Mouse (Mus musculus) heart, postnatal 0 days (tissue): ENCODE data around the gene Lingo4. TPM values are rescaled to one million over a fixed set of nuclear protein-coding genes. Genes with fewer than 3 reads are reported as not detected.

ENCODE experiments used
- ATAC-seq: fragments of 200-750 bp; cut with Nextera tagmentation; 2 replicates; pipeline ENCODE4 v1.8.0; 2017; ENCODE audit warnings: low read depth, moderate number of reproducible peaks, moderate library complexity; ENCODE audit not compliant: insufficient read depth
- DNase-seq: peaks from one replicate; pipeline ENCODE4 v3.0.0-alpha.2; 2016; ENCODE audit warnings: low spot score
- H3K27ac ChIP-seq: fragments of 300-500 bp; sonication (generic); 2 replicates; pipeline ENCODE4 v1.5.1; 2014; ENCODE audit warnings: low read depth, mild to moderate bottlenecking
- H3K27me3 ChIP-seq: fragments of 300-500 bp; sonication (generic); 2 replicates; pipeline ENCODE4 v1.6.1; 2014; ENCODE audit warnings: low read length, mixed read lengths; ENCODE audit not compliant: control insufficient read depth, insufficient read depth
- H3K36me3 ChIP-seq: fragments of 300-500 bp; sonication (generic); replicated peaks from 2 replicates; pipeline ENCODE4 v1.6.1; 2014; ENCODE audit warnings: low read length, mixed read lengths; ENCODE audit not compliant: control insufficient read depth, insufficient read depth
- H3K4me1 ChIP-seq: fragments of 300-500 bp; sonication (generic); 2 replicates; pipeline ENCODE4 v1.6.1; 2014; ENCODE audit warnings: antibody characterized with exemption; ENCODE audit not compliant: control insufficient read depth, insufficient read depth
- H3K4me2 ChIP-seq: fragments of 300-500 bp; sonication (generic); 2 replicates; pipeline ENCODE4 v1.6.1; 2014; ENCODE audit warnings: low read depth, mild to moderate bottlenecking, low read length, moderate library complexity
- H3K4me3 ChIP-seq: fragments of 300-500 bp; sonication (generic); 2 replicates; pipeline ENCODE4 v1.5.1; 2014; ENCODE audit warnings: low read depth, low read length
- H3K9ac ChIP-seq: fragments of 300-500 bp; sonication (generic); replicated peaks from 2 replicates; pipeline ENCODE4 v1.6.1; 2014; ENCODE audit warnings: low read depth, low read length, mixed read lengths
- H3K9me3 ChIP-seq: fragments of 300-500 bp; sonication (generic); replicated peaks from 2 replicates; pipeline ENCODE4 v1.6.1; 2016; ENCODE audit warnings: low read length; ENCODE audit not compliant: control insufficient read depth
- CTCF ChIP-seq: IDR thresholded peaks from 2 replicates; pipeline ENCODE4 v1.5.1; 2016; ENCODE audit warnings: antibody characterized with exemption, control low read depth, low read depth
- EP300 ChIP-seq: IDR thresholded peaks from 2 replicates; pipeline ENCODE4 v1.6.1; 2016; ENCODE audit warnings: antibody characterized with exemption, low read depth
- WGBS: fragments of 180-500 bp; shearing (Covaris S2); extraction: QIAGEN DNeasy Blood & Tissue Kit; methylation state at CpG from one replicate; pipeline ENCODE4 v1.1.7; 2014; 5-methylcytosine and 5-hydroxymethylcytosine counted together
- polyA plus RNA-seq: library from polyadenylated mRNA; unstranded; fragments of >200 nt; fragmentation: Nextera tagmentation; extraction: Ambion mirVana; gene quantifications from 2 replicates; pipeline ENCODE4 v1.2.1, GENCODE M21; 2015
- total RNA-seq: library from RNA; depleted of rRNA; stranded (reverse); fragments of >200 nt; gene quantifications from 2 replicates; pipeline ENCODE4 v1.2.3, GENCODE M21; 2014; ENCODE audit warnings: low replicate concordance; rRNA removed

The Lingo4 gene
- total RNA-seq (not detected in 2 replicates), polyA plus RNA-seq (0.19 and 0.25 TPM in 2 replicates)

DNA sequence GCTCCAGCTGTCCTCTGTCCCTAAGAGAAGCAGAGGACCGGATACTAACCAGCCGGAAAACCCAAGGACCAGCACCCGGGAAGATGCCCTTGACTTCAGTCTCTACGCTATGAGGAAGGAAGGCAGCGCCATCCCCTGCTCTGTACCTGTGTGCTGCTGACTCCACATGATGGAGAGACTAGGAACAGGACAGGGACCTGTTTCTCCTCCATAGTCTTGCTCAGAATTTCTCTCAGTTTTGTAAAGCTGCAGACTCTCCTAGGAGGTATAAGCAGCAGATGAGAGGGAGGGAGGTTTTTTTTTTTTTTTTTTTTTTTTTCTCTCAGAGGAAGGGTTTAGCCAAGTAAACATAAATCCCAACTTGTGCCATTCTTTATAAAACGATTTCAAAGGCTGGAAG is at the start of gene Lingo4:
Gene Lingo4 (plus strand): TSS at position 301 of the 400 bp plus-strand sequence.
- WGBS: 61% methylated on average over 6 of the region's 6 CpGs

GRCm38 (mm10) chr3:94360812-94361211 is 37.5 kb upstream of the Lingo4 start:
- H3K4me1 ChIP-seq: 0 out of 2 replicates have a peak, but pooled peaks cover 8% of the 10 kb centered on the region
- H3K9me3 ChIP-seq: peaks cover 8% of the 10 kb centered on the region; the same call in 1 of the 2 replicates
- no peak for ATAC-seq
- H3K9ac ChIP-seq: no peak overlapping the region
- no peaks in the 10 kb centered on the region for H3K36me3 ChIP-seq
- TF ChIP-seq CTCF: no peak
- no peak for TF ChIP-seq EP300
- WGBS: 4% methylated on average over 1 of the region's 1 CpGs
- H3K27me3 ChIP-seq: peaks cover 31% of the 10 kb centered on the region
- H3K27ac ChIP-seq: no peak overlapping the region
- no peak overlapping the region for H3K4me3 ChIP-seq
- no peak overlapping the region for H3K4me2 ChIP-seq
- DNase-seq: no peak

More for the DNA sequence above, at the start of gene Lingo4:
- Histone ChIP-seq H3K4me1 (peaks cover 4% of the 10 kb centered on the region; the same call in 1 of the 2 replicates), H3K9ac (peak within 1 kb of the TSS; percentile 26), H3K4me3 (peak within 1 kb of the TSS; percentile 34), H3K36me3 (no peaks in the 10 kb centered on the region), H3K27me3 (peaks cover 59% of the 10 kb centered on the region), H3K27ac (no peak within 1 kb of the TSS), H3K9me3 (no peaks in the 10 kb centered on the region), H3K4me2 (peak within 1 kb of the TSS; percentile 55)
- DNase-seq (no peak), ATAC-seq (no peak)
- TF ChIP-seq EP300: no peak
- no peak for TF ChIP-seq CTCF

- 0 out of 2 replicates have a peak, but pooled peaks cover 8% of the 10 kb centered on the region for H3K4me1 ChIP-seq
- H3K27ac ChIP-seq: no peak within 1 kb of the TSS
- H3K9me3 ChIP-seq: no peaks in the 10 kb centered on the region; the same call in 1 of the 2 replicates
- DNase-seq: no peak
- H3K36me3 ChIP-seq: no peaks in the 10 kb centered on the region
- 70% methylated on average over 7 of the region's 7 CpGs for WGBS
- TF ChIP-seq EP300: no peak
- TF ChIP-seq CTCF: no peak
- peak within 1 kb of the TSS; percentile 79 for H3K4me2 ChIP-seq
- H3K9ac ChIP-seq: peak within 1 kb of the TSS; percentile 51; the same call in 1 of the 2 replicates
- no peak for ATAC-seq
- H3K4me3 ChIP-seq: peak within 1 kb of the TSS; percentile 52
- peaks cover 31% of the 10 kb centered on the region for H3K27me3 ChIP-seq
Measured at GRCm38 (mm10) chr3:94362138-94362537, 36.2 kb upstream of the Lingo4 start, which contains the start of gene C2cd4d. TSS of gene C2cd4d (plus strand) at chr3:94362438.

GRCm38 (mm10) chr3:94363291-94364153 is 34.8 kb upstream of the Lingo4 start:
- peaks cover 31% of the 10 kb centered on the region for H3K27me3 ChIP-seq

GRCm38 (mm10) chr3:94364154-94364526 is 34.2 kb upstream of the Lingo4 start:
- Histone ChIP-seq H3K4me2 (peak overlapping the region; percentile 79), H3K36me3 (no peaks in the 10 kb centered on the region), H3K4me3 (peak overlapping the region; percentile 52), H3K9me3 (no peaks in the 10 kb centered on the region; the same call in 1 of the 2 replicates), H3K9ac (peak overlapping the region; percentile 51), H3K27me3 (peaks cover 31% of the 10 kb centered on the region), H3K27ac (no peak overlapping the region), H3K4me1 (0 out of 2 replicates have a peak, but pooled peaks cover 8% of the 10 kb centered on the region)
- 4% methylated on average over 22 of the region's 23 CpGs for WGBS
- DNase-seq (no peak), ATAC-seq (0 out of 2 replicates have a peak, but pooled peaks have one; percentile 7)
- TF ChIP-seq CTCF: no peak
- no peak for TF ChIP-seq EP300

More at GRCm38 (mm10) chr3:94363291-94364153, 34.8 kb upstream of the Lingo4 start:
- peak overlapping the region; percentile 51 for H3K9ac ChIP-seq
- peak overlapping the region; percentile 52 for H3K4me3 ChIP-seq
- no peak overlapping the region for H3K27ac ChIP-seq
- H3K4me1 ChIP-seq: 0 out of 2 replicates have a peak, but pooled peaks cover 8% of the 10 kb centered on the region
- ATAC-seq (peak; percentile 70), DNase-seq (peak; percentile 36)
- no peaks in the 10 kb centered on the region; the same call in 1 of the 2 replicates for H3K9me3 ChIP-seq
- peak overlapping the region; percentile 79 for H3K4me2 ChIP-seq
- TF ChIP-seq EP300: no peak
- no peak for TF ChIP-seq CTCF
- 6% methylated on average over 97 of the region's 97 CpGs for WGBS
- H3K36me3 ChIP-seq: no peaks in the 10 kb centered on the region
